Mouse (Mus musculus) neural tube, embryonic 14.5 days (tissue): ENCODE data around the gene Tbc1d10c. TPM values are rescaled to one million over a fixed set of nuclear protein-coding genes. Genes with fewer than 3 reads are reported as not detected.

ENCODE experiments used
- ATAC-seq: fragments of 200-750 bp; cut with Nextera tagmentation; 2 replicates; pipeline ENCODE4 v1.8.0; 2017; ENCODE audit warnings: low read depth, mild to moderate bottlenecking, moderate TSS enrichment, moderate library complexity
- H3K27ac ChIP-seq: fragments of 300-500 bp; sonication (generic); 2 replicates; pipeline ENCODE4 v1.5.1; 2014; ENCODE audit warnings: low read depth, mild to moderate bottlenecking, control low read depth, low read length, moderate library complexity, mixed read lengths
- H3K27me3 ChIP-seq: fragments of 300-500 bp; sonication (generic); 2 replicates; pipeline ENCODE4 v1.6.1; 2014; ENCODE audit warnings: low read length; ENCODE audit not compliant: control insufficient read depth, insufficient read depth
- H3K36me3 ChIP-seq: fragments of 300-500 bp; sonication (generic); 2 replicates; pipeline ENCODE4 v1.6.1; 2014; ENCODE audit warnings: low read length, mixed read lengths; ENCODE audit not compliant: control insufficient read depth, insufficient read depth
- H3K4me1 ChIP-seq: fragments of 300-500 bp; sonication (generic); 2 replicates; pipeline ENCODE4 v1.6.1; 2014; ENCODE audit warnings: low read length; ENCODE audit not compliant: control insufficient read depth, insufficient read depth
- H3K4me2 ChIP-seq: fragments of 300-500 bp; sonication (generic); 2 replicates; pipeline ENCODE4 v1.6.1; 2014; ENCODE audit warnings: mild to moderate bottlenecking, low read depth, low read length, control low read depth
- H3K4me3 ChIP-seq: fragments of 300-500 bp; sonication (generic); 2 replicates; pipeline ENCODE4 v1.5.1; 2014; ENCODE audit warnings: low read depth, low read length, control low read depth, mixed read lengths
- H3K9ac ChIP-seq: fragments of 300-500 bp; sonication (generic); replicated peaks from 2 replicates; pipeline ENCODE4 v1.6.1; 2014; ENCODE audit warnings: low read depth, mild to moderate bottlenecking, control low read depth, low read length, mixed read lengths
- H3K9me3 ChIP-seq: fragments of 300-500 bp; sonication (generic); 2 replicates; pipeline ENCODE4 v1.6.1; 2016; ENCODE audit warnings: low read length; ENCODE audit not compliant: control insufficient read depth
- WGBS: fragments of 180-500 bp; shearing (Covaris S2); extraction: QIAGEN DNeasy Blood & Tissue Kit; methylation state at CpG from one replicate; pipeline ENCODE4 v1.1.7; 2014; 5-methylcytosine and 5-hydroxymethylcytosine counted together
- polyA plus RNA-seq: library from polyadenylated mRNA; unstranded; fragments of >200 nt; fragmentation: Nextera tagmentation; extraction: Ambion mirVana; gene quantifications from 2 replicates; pipeline ENCODE4 v1.2.1, GENCODE M21; 2014

Tbc1d10c gene
- polyA plus RNA-seq, 1 experiment from 2014 or later: 1.1 TPM

GRCm38 (mm10) chr19:4170723-4171392, 20.2 kb downstream of the Tbc1d10c start:
- ATAC-seq: no peak
- Histone ChIP-seq H3K9me3 (no peaks in the 10 kb centered on the region), H3K4me2 (no peak overlapping the region), H3K9ac (no peak overlapping the region), H3K4me1 (peaks cover 10% of the 10 kb centered on the region; the same call in 1 of the 2 replicates), H3K4me3 (no peak overlapping the region), H3K27ac (no peak overlapping the region), H3K27me3 (no peaks in the 10 kb centered on the region), H3K36me3 (no peaks in the 10 kb centered on the region)
- 94% methylated on average over 10 of the region's 10 CpGs for WGBS

GRCm38 (mm10) chr19:4169810-4170209, 21.3 kb downstream of the Tbc1d10c start:
- H3K9ac ChIP-seq: peak overlapping the region; percentile 76
- peak overlapping the region; percentile 39 for H3K4me3 ChIP-seq
- peak; percentile 48 for ATAC-seq

GRCm38 (mm10) chr19:4169378-4169784, 21.7 kb downstream of the Tbc1d10c start:
- Histone ChIP-seq H3K9ac (peak overlapping the region; percentile 76), H3K4me2 (peak overlapping the region; percentile 82), H3K9me3 (no peaks in the 10 kb centered on the region), H3K36me3 (no peaks in the 10 kb centered on the region), H3K4me3 (peak overlapping the region; percentile 39), H3K27ac (peak overlapping the region; percentile 93), H3K4me1 (peaks cover 6% of the 10 kb centered on the region; the same call in 1 of the 2 replicates), H3K27me3 (no peaks in the 10 kb centered on the region)
- peak; percentile 94 for ATAC-seq
- under 1% methylated on average over 43 of the region's 43 CpGs for WGBS

More at GRCm38 (mm10) chr19:4169810-4170209, 21.3 kb downstream of the Tbc1d10c start:
- no peaks in the 10 kb centered on the region for H3K27me3 ChIP-seq
- peaks cover 6% of the 10 kb centered on the region; the same call in 1 of the 2 replicates for H3K4me1 ChIP-seq
- H3K36me3 ChIP-seq: no peaks in the 10 kb centered on the region
- peak overlapping the region; percentile 93 for H3K27ac ChIP-seq
- 5% methylated on average over 27 of the region's 27 CpGs for WGBS
- no peaks in the 10 kb centered on the region for H3K9me3 ChIP-seq
- peak overlapping the region; percentile 82 for H3K4me2 ChIP-seq

GRCm38 (mm10) chr19:4166678-4167476, 24.2 kb downstream of the Tbc1d10c start:
- no peaks in the 10 kb centered on the region for H3K36me3 ChIP-seq
- no peak for ATAC-seq
- H3K4me2 ChIP-seq: no peak overlapping the region
- H3K4me1 ChIP-seq: peaks cover 16% of the 10 kb centered on the region
- H3K9ac ChIP-seq: no peak overlapping the region
- no peaks in the 10 kb centered on the region for H3K9me3 ChIP-seq
- 80% methylated on average over 9 of the region's 9 CpGs for WGBS
- H3K27ac ChIP-seq: no peak overlapping the region
- H3K4me3 ChIP-seq: no peak overlapping the region
- H3K27me3 ChIP-seq: no peaks in the 10 kb centered on the region

GRCm38 (mm10) chr19:4164721-4165120, 26.4 kb downstream of the Tbc1d10c start:
- no peak overlapping the region for H3K9ac ChIP-seq
- WGBS: 81% methylated on average over 2 of the region's 2 CpGs

GRCm38 (mm10) chr19:4164100-4164499, 27.0 kb downstream of the Tbc1d10c start:
- ATAC-seq: no peak
- Histone ChIP-seq H3K4me2 (no peak overlapping the region), H3K4me1 (peaks cover 10% of the 10 kb centered on the region), H3K27ac (no peak overlapping the region), H3K27me3 (no peaks in the 10 kb centered on the region), H3K9ac (no peak overlapping the region), H3K36me3 (peaks cover 12% of the 10 kb centered on the region), H3K4me3 (no peak overlapping the region), H3K9me3 (no peaks in the 10 kb centered on the region)
- WGBS: 83% methylated on average over 3 of the region's 3 CpGs

More at GRCm38 (mm10) chr19:4164721-4165120, 26.4 kb downstream of the Tbc1d10c start:
- no peaks in the 10 kb centered on the region for H3K27me3 ChIP-seq
- peaks cover 8% of the 10 kb centered on the region; the same call in 1 of the 2 replicates for H3K36me3 ChIP-seq
- H3K4me2 ChIP-seq: no peak overlapping the region
- no peaks in the 10 kb centered on the region for H3K9me3 ChIP-seq
- H3K4me3 ChIP-seq: no peak overlapping the region
- ATAC-seq: no peak
- no peak overlapping the region for H3K27ac ChIP-seq
- H3K4me1 ChIP-seq: peaks cover 10% of the 10 kb centered on the region

GRCm38 (mm10) chr19:4163543-4163887, 27.6 kb downstream of the Tbc1d10c start:
- WGBS: 35% methylated on average over 4 of the region's 4 CpGs
- peaks cover 18% of the 10 kb centered on the region for H3K36me3 ChIP-seq
- H3K4me1 ChIP-seq: peaks cover 10% of the 10 kb centered on the region
- H3K4me3 ChIP-seq: peak overlapping the region; percentile 56
- H3K27me3 ChIP-seq: no peaks in the 10 kb centered on the region
- peak overlapping the region; percentile 63 for H3K4me2 ChIP-seq
- H3K9me3 ChIP-seq: no peaks in the 10 kb centered on the region
- H3K27ac ChIP-seq: peak overlapping the region; percentile 90
- peak overlapping the region; percentile 54; the same call in 1 of the 2 replicates for H3K9ac ChIP-seq
- ATAC-seq: peak; percentile 8; the same call in 1 of the 2 replicates

- peak; percentile 87 for ATAC-seq
- Histone ChIP-seq H3K4me3 (peak within 1 kb of the TSS; percentile 56), H3K4me1 (peaks cover 10% of the 10 kb centered on the region), H3K9me3 (no peaks in the 10 kb centered on the region), H3K9ac (peak within 1 kb of the TSS; percentile 54), H3K27ac (peak within 1 kb of the TSS; percentile 90), H3K36me3 (peaks cover 24% of the 10 kb centered on the region), H3K4me2 (peak within 1 kb of the TSS; percentile 63), H3K27me3 (no peaks in the 10 kb centered on the region)
- 7% methylated on average over 41 of the region's 42 CpGs for WGBS
These were observed 28.2 kb downstream of the Tbc1d10c start, which contains the start of gene Rps6kb2 for GRCm38 (mm10) chr19:4162646-4163542. Rps6kb2 (minus strand) TSS chr19:4163354.
